Mouse (Mus musculus) thymus, postnatal 10 days (tissue): Measurements from ENCODE around the gene Msrb3.

Experiments
- DNase-seq, 2 experiments: peaks; one replicate each; pipeline ENCODE4 v3.0.0; 2021; ENCODE audit warnings: low spot score in 2 of 2

The Msrb3 gene

DNA sequence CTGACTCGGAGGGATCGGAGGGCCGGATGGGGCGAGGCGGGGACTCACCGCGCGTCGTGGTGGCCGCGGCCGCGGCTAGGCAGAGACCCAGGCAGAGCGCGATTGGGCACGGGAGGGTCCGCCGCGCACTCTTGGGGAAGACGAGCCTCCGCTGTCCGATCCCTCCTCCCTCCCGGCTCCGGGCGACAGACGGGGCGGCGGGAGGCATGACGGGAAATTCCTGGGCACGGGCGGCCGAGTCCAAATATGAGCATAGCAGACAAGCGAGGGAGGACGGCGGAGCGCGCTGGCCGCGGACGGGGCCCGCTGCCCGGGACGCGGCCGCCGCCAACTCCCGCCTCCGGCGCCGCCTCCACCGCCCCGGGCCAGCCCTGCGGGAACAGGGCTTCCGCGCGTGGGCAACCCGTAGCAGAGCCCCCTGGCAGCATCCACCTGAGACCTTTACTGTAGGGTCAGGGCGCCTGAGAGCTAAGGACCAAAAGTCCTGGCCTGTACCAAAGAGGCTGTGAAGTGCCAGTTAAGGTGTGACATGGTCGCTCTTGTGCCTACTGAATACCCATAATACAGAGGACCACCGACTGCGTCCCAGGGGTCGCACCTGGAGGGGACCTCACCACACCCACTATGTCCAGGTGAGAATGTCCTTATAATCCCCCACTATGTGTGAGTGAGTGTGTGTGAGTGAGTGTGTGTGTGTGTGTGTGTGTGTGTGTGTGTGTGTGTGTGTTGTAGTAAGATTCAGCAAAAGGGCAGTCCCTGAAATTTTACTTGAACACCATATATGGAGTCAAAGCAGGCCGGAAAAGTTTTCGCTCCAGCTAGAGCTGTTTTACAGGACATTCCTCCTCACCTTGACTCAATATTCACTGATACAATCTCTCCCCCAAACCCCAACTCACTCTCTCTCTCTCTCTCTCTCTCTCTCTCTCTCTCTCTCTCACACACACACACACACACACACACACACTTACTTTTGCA, at the start of gene Msrb3:
Msrb3 (minus strand) TSS at position 317 of the 978 bp plus-strand sequence.
- DNase-seq, result no peak

GRCm38 (mm10) chr10:120948461-120948860, 49.6 kb upstream of the Msrb3 start:
- DNase-seq, result no peak

DNA sequence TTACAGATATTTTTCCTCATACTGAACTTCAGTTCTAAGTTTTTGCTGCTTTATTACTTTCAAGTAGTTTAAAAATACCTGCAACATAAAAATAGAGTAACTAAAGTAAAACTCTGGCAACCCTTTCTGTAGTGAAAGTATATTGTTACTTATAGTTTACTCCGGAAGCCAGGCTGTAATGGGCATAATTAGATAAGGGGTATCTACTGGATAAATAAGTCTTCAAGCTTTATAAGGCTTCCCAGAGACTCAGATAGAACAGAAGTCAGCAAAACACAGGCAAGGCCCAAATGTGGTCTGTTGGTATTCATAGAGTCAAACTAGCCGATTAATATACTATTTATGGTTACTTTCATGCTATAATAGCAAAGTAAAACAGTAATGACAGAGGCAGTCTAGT, 48.9 kb upstream of the Msrb3 start:
- no peak for DNase-seq

DNA sequence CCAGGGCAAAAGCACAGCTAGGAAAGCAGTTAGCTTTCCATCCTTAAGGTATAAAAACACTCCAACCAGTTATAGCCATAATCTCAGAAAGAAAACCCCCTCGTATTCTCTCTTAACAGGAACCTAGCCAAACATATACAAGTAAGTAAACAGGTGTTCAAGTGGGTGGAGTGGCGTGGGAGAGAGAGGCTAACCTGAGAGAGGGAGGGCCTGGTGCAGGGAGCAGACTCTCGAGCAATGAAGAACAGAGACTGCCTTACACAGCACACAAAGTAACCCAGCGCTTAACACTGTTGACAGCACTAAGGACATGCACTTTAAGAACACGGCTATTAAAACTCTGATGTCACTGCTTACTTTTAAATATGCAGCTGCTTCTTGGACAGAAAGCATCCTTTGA, 47.9 kb upstream of the Msrb3 start:
- no peak for DNase-seq

GRCm38 (mm10) chr10:120938904-120939208, 40.0 kb upstream of the Msrb3 start:
- DNase-seq, result no peak

DNA sequence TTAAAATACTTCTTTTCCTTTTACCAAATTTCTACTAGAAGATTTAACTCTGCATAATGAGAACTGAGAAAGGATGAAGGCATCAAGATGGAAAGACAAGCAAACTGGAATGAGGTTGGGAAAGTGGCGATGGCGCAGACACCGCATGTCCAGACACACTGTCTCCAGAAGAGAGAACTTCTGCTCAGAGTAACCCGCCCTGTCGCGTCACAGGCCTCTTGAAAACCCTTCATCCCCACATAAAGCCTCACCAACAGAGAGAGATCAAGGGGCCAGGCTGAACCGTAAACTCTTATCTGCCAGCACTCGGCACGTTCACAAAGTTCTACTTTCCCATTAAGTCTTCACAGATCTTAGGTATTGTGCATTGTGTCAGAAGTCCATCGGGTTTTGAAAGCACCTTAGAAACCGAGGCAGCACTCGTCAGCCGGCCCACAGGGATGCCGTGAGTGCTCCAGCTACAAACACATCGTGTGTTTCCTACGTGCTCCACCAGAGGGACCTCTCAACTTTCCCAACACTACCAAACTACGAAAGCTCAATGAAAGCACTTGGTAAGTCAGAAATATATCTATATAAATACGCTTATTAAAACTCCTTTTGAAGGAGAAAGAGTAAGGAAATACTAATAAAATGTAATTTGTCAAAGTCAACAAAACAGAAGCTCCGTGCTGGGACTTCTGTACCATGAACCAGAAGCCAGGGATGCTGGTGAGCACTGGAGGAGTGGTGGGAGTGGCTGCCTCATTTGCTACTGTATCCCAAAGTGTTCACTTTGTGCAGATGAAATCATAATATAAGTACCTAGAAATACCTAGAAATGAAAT, 39.4 kb upstream of the Msrb3 start:
- no peak for DNase-seq

DNA sequence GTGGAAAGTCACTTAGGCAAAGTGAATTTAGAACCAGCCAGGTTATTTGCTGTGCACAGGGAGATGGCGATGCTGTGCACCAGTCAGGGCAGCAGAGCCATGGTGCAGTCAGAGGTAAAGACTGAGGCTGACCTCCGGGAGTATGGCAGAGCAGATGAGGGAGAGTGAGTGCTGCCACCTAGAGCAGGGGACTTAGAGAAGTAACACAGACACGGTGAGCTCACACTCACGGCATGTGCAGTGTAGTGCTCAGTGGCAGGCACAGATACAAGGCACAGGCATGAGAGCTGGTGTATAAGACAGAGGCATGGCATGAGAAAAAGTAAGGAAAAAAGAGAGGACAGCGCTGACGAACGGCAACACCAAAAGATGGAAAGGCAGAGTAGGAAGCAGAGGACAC, 30.6 kb upstream of the Msrb3 start:
- DNase-seq, result no peak

DNA sequence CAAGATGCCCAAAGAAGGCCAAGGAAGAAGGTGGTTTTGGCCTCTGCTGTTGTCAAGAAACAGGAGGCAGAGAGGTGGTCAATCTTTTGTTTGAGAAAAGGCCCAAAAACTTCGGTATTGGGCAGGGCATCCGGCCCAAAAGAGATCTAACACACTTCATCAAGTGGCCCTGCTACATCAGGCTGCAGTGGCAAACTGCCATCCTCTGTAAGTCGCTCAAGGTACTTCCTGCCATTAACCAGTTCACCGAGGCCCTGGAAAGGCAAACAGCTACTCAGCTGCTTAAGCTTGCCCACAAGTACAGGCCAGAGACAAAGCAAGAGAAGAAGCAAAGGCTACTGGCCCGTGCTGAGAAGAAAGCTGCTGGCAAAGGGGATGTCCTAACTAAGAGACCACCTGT, 29.3 kb upstream of the Msrb3 start:
- DNase-seq, result no peak

- no peak for DNase-seq
These were observed 27.3 kb upstream of the Msrb3 start for GRCm38 (mm10) chr10:120926156-120926555.

GRCm38 (mm10) chr10:120921501-120921900, 22.6 kb upstream of the Msrb3 start:
- DNase-seq, result no peak

- no peak for DNase-seq
These were observed 21.7 kb upstream of the Msrb3 start for GRCm38 (mm10) chr10:120920604-120921003.

- no peak for DNase-seq
These were observed 17.3 kb upstream of the Msrb3 start for GRCm38 (mm10) chr10:120916250-120916649.

- DNase-seq, result no peak
These were observed 16.2 kb upstream of the Msrb3 start for GRCm38 (mm10) chr10:120914948-120915631.

DNA sequence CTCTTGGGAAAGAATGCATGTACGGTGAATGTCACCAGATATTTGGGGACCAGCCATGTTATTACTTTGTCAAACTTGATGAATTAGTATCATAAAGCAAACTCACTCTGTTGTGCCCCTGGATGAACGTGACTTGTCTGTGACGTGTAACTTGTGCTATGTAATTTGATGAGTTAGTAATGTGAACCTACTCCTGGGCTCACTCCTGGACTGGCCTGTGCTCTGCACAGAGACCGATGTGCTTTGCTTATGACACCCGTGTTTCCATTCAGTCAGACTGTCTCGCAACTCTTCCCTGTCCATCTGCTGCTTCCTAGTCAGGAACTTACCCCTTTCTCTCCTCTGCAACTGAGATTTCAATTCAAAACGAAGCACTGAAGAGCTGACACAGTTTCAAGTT, 15.4 kb upstream of the Msrb3 start:
- no peak for DNase-seq

DNA sequence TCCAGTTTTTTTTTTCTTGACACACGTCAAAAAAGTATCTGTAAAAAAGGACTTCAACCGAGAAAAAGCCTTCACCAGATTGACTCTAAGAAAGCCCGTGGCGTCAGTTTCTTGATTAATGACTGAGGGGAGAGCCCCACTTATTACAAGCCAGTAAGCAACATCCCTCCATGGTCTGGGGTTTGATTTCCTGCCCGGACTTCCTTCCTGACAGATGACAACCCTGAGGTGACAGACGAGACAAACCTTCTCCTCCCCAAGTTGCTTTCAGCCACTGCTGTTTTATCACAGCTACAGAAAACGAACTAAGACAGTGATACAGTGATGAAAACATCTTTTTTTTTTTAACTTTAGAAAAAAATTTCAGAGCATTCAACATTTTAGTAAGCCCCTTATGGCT, 14.9 kb upstream of the Msrb3 start:
- DNase-seq, result no peak

GRCm38 (mm10) chr10:120911971-120912370, 13.1 kb upstream of the Msrb3 start:
- no peak for DNase-seq

DNA sequence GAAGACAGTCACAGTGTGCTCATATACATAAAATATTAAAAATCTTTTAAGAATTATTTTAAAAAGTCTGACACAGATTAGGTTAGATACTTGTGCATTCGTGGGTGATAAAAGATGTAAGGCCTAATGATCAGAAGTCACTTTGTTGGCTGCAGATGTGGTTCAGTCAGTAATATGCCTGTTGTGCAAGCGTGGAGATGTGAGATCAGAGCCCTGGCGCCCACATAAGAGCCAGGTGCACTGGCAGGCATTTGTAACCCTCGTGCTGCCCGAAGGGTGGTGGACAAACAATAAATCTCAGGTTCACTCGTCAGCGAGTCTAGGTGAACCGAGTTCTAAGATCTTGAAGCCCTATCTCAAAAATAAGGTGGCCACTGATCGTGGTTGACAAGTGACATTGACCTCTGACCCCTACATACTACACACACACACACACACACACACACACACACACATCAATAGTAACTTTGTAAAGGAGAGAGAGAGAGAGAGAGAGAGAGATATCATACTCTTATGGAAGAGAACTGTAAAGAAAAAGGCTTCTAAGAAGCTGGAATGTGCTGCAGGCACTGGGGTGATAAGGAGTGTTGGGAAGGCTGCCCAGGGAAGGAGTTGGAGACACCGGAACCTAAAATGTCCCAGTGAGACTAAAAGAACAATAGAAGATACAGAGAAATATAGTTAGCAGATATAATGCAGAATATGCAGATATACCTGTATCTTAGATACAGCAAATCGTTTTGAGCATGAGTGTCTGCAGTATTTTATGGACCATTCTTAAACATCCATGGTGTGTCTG, 10.1 kb upstream of the Msrb3 start:
- DNase-seq, result no peak

DNA sequence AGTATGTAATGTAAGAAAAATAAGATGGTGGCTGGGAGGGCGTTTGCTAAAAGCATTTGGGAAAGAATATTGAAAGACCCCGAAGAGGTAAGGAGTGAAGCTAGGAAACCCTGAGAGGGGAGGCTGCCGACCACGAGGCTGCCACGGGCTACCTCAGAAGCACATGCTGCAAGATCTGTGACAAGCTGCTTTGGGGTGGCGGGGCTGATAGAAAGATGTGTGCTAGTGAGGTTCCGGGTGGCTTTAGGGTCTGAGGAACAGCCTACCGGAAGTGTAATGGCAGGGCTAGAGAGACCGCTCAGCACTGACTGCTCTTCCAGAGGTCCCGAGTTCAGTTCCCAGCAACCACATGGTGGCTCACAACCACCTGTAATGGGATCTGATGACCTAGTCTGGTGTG, 5.8 kb upstream of the Msrb3 start:
- DNase-seq, result no peak

DNA sequence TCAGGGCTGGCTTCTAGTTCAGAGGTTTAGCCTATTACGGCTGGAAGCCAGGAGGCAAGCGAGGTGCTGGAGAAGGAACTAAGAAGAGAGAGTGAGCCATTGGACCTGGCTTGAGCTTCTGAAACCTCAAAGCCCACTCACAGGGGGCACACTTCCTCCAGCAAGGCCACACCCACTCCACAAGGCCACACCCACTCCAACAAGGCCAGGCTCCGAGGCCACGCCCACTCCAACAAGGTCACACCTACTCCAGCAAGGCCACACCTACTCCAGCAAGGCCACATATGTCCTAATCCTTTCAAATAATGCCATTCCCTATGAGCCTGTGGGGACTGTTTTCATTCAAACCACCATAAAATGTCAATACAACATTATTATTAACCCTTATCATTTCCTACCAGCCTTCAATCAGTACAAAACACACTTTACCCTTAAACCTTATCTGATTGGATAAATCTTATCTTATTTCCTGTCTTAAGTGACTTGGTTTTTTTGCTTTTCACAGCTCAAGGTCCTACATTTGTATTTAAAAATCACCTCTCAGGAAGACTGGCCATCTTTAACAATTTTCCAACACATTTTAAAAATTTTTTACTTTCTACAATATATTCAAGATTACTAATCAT, 5.1 kb upstream of the Msrb3 start:
- no peak for DNase-seq

- no peak for DNase-seq
These were observed 2.8 kb upstream of the Msrb3 start for GRCm38 (mm10) chr10:120901746-120902145.

DNA sequence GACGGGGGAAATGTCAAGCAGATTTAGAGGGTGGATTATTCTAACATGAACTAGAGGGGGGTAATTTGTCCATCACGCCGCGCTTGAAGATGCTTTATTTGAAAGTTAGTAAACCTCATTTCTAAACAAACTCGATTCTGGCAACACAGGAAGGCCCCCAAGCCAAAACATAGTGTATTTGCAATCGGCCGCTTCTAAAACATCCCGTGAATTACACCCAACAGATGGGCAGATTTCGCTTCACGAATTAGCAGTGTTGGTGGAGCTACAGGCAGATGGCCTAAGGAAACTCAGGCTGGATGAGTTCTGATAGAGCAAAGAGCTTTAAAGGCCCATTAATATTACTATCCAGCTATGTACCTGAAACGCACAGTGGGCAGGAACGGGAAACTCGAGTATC, 1.2 kb upstream of the Msrb3 start:
- DNase-seq, result no peak
